Mouse (Mus musculus) 3T3-L1 (cell line): ENCODE results near the gene Ago1.

Experiments used
- DNase-seq: peaks from one replicate; pipeline ENCODE4 v3.0.0-alpha.2; 2015; ENCODE audit warnings: low read depth, low spot score

Ago1 gene

DNA sequence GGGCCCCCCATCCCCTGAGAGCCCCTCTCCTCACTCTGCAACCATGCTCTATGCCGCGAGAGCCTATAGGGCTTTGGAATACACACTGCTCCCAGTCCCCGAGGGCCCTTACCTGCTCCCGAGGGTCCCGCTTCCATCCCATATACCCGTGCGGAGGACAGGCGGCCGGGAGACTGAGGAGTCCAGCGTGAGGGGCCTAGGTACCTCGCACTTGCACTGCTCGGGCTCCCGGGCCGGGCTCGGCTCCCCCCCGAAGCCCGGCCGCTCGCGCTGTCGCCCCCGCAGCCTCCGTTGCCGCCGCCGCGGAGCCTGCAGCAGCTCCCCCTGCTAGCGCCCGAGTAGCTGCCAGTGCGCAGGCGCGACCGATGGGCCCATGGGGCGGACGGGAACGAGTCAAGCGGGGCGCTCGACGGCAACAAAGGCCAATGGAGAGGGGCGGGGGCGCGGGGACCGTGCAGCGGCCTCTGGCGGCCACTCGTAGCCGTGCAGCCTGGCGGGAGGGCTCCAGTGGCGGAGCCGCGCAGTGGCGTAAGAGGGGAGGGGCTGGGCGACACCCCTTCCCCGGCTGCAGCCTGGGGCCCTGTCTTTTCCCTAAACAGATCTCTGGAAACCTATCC is at the start of gene Ago1:
TSS of gene Ago1 (minus strand) at position 299 of the 617 bp plus-strand sequence.
- peak; percentile 88 for DNase-seq

- DNase-seq: no peak
Observed at GRCm38 (mm10) chr4:126512308-126513066, 44.1 kb upstream of the Ago1 start.

GRCm38 (mm10) chr4:126511013-126511412 is 42.6 kb upstream of the Ago1 start:
- DNase-seq: no peak

- no peak for DNase-seq
Observed at GRCm38 (mm10) chr4:126509072-126509471, 40.7 kb upstream of the Ago1 start.

GRCm38 (mm10) chr4:126508110-126508899 is 39.9 kb upstream of the Ago1 start:
- no peak for DNase-seq

DNA sequence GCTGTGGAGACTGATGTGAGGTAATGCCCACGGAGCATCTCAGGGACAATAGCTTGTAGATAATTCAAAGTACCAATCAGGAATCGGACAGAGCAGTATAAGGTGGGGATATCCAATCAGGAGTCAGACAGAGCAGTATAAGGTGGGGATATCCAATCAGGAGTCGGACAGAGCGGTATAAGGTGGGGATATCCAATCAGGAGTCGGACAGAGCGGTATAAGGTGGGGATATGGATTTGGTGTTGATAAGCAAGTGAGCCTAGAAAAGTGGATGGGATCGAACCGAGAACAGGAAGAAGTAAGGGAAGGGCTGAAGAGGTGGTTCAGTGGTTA is 34.6 kb upstream of the Ago1 start:
- DNase-seq: no peak

GRCm38 (mm10) chr4:126502141-126502976 is 34.0 kb upstream of the Ago1 start:
- no peak for DNase-seq

DNA sequence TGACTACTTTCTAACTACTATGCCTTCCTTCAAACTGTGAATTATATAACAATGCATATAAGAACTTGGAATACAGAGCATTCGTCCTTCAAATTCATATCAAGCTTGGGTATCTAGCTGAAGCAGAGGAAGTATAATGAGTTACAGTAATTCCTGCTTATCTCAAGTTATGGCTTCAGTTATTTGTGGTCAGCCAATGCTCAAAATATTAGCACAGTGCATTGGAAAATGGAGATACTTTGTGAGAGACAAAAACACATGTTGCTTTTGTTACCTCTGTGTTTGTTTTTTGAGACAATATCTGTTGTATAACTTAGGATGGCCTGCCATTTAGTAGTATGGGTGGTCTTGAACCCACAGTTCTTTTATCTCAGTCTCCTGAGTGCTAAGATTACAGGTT is 30.2 kb upstream of the Ago1 start:
- no peak for DNase-seq

- no peak for DNase-seq
Observed at GRCm38 (mm10) chr4:126496963-126497362, 28.6 kb upstream of the Ago1 start.

DNA sequence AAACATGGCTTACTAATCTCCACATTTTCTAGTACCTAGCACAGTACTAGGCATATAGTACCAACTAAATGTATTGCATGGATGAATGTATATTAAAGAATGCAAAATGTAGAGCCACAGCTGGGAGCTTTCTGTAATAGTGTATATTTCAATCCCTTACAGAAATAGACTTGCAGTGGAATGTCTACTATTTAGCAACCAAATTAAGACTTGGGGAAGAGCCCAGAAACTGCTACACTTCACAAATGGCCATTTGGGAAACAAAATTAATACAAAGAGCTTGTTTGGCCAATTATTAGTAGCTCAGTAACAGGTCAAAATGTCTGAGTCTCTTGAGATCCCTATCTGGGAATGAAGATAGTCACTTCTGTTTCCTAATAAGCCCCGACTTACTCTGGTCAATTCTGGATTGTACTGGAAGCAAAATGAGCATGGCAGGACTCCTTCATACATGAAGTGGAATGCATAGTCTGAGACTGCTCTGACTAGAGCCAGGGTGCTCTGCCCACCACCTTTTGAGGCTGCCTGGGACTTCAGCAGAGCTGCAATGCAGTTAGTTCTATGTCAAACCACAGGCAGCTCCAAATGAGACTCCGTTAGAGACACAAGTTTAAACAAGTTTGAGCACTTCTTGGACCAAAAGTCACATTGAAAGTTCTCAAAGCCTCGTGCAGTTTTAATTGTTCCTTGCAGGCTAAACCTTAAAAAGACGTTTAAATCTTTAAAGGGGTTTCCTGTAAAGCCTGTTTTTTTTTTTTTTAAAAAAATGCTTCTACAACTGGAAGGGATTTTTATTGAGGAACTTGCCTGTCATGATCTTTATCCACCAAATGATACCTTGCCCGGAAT is 27.8 kb upstream of the Ago1 start:
- DNase-seq: no peak

- DNase-seq: no peak
Observed at GRCm38 (mm10) chr4:126495453-126495852, 27.1 kb upstream of the Ago1 start.

- DNase-seq: no peak
Observed at GRCm38 (mm10) chr4:126493416-126493815, 25.0 kb upstream of the Ago1 start.

- DNase-seq: no peak
Observed at GRCm38 (mm10) chr4:126491977-126492376, 23.6 kb upstream of the Ago1 start.

DNA sequence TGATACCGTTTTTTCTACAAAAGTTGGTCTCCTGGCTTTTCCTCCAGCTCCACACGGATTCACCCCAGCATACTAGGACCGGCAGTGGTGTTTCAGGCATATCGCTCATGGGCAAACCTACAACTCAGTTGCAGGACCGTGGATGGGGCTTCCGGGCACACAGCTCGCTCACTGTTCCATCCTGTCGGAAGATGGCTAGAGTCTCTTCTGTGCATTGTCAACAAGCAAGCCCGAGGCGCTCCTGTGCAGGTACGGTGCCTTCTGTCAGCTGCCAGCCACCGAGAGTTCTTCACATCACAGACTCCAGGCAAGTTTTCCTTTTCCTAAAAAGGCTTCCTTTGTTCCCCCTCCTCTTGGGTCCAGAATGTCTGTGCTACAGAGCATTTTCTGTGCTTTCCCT is 22.3 kb upstream of the Ago1 start:
- DNase-seq: no peak

GRCm38 (mm10) chr4:126489811-126490210 is 21.4 kb upstream of the Ago1 start:
- no peak for DNase-seq

DNA sequence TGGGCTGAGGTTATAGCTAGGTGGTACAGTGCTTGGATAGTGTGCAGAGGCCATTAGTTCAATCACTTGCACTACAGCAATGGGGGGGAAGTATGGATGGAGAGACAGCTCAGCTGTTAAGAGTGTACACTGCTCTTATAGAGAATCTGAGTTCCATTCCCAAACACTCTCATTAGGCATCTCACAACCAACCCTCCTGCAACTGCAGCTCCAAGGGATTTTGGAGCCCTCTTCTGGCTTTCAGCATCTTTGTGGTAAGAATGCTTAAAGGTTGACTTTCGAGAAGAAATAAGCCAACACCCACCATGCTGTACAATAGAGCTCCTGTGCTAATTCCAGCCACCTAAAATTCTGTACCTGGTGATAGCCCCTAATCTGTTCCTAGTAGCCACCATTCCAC is 17.8 kb upstream of the Ago1 start:
- DNase-seq: no peak

GRCm38 (mm10) chr4:126485065-126485464 is 16.7 kb upstream of the Ago1 start:
- DNase-seq: no peak

- no peak for DNase-seq
Observed at GRCm38 (mm10) chr4:126483874-126484273, 15.5 kb upstream of the Ago1 start.

DNA sequence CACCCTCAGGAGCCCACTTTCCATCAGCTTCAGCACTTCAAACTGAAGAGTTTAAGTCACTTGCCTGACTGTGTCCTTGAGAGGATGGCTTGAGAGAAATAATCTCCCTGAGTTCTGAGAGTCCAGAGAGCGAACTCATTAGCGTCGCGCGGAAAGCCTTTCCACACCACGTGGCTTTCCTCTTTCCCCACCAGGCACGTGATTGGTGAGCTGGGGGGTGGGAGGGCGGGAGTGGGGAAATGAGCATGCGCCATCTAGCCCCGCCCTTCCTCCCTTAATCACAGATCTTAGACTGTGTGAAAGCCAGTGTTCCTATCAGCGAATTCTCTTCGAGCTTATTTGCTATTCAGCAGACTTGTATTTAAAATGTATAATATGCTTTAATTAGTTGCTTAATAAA is 14.6 kb upstream of the Ago1 start:
- DNase-seq: no peak

DNA sequence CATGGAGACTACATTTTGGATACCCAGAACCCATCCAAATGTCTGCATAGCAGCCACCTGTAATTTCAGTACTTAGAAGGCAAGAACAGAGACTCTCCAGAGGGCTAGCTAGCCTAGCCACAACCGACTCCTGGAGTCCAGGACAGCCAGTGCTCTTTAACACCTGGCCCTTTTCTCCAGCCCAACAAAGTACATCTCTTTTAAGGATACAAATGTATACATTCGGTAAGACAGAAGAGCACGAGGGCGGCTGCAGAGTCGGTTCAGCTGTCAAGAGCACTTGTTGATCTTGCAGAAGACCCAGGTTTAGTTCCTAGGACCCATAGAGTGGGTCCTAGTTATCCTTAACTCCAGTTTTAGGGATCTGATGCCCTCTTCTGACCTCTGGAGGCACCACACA is 13.1 kb upstream of the Ago1 start:
- no peak for DNase-seq

DNA sequence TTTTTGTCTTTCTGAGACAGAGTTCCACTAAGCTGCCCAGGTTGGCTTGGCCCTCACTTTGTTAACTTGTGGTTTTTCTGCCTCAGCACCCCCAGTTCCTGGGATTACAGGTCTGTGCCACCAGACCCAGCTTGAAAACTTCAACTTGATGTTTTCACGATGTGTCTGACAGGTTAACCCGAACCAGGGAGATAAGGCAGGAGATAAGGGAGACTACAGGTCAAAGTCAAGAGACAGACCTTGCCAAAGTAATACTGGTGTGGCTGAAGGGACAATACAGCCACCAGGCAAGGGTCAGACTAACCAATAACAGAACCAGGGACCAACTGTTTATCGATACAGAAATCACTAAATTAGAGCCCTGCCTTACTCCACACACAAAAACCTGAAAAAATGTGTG is 11.9 kb upstream of the Ago1 start:
- no peak for DNase-seq
